Mouse (Mus musculus): Measurements from ENCODE around the gene Cd83.
A peak's percentile ranks its signal among the peaks of the same experiment; 100 is the strongest.

Gene Cd83

DNA sequence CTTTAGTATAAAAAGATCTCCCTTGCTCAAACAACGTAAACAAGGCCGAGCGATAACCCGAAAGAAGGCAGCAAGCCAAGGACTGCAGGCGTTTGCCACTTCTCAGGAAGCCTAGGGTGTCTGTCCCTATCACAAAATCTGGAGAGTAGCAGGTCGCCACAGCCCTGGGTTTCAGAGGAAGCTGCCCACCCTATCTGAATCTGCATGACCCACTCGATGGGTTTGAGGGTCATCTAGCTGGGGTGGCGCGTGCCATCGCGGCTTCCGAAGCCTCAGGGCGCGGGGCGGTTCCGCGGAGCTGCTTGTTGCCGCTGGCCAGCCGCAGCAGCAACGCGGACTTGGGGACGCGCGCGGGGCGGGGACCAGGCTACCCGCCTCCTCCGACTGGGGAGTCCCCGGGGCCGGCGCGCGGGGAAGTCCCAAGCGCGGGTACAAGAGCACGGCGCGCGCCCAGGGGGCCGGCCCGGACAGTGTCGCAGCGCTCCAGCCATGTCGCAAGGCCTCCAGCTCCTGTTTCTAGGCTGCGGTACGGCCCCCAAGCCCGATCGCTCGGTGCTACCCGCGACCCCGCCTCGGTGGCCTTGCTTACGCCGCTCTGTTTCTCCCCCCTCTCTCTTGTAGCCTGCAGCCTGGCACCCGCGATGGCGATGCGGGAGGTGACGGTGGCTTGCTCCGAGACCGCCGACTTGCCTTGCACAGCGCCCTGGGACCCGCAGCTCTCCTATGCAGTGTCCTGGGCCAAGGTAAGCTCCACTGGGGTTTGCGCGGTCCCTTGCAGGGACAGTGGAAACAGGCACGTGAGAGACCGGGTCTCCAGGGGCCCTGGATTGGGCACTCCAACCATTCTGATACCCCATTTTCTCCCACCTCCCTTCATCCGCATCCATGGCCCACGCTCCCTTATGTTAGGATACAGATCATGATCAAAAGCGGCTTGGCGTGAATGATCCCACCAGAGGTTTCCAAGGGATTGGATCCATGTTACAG, at the start of gene Cd83:
Cd83 (plus strand) TSS at position 51 of the 987 bp plus-strand sequence.
- peak; percentile 61 for DNase-seq (ENCODE audit: low spot score)

DNA sequence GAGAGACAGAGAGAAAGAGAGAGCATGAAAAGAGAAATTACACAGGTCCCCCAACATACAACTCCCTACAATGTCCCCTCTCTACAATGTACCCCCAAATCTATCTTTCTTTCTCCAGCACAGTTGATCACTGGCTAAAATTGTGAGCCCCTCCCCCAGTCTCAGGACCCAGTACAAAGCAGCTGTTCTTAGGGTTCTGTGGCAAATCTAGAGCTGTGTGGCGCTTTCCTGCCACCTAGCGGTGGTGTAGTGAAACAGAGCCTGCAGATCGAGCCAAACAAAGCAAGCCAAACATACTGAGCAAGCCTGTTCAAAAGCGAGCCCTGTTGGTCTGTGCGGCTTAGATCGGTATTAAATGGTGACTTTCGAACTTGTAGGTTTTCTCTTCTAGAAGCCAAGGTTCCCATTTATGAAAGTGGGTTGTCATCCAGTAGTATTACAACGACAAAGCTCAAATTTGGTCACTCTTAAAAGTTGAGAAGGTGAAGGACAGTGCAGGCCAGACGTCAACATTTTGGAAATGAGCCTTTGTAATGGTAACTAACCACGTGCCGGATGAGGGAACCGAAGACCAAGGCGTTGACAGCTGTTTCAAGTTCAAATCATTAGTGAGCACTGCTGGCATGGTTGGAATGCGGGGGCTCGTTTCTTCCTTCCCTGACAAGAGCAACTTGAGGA, 44.8 kb upstream of the Cd83 start:
- DNase-seq (ENCODE audit: low spot score): peak; percentile 82

DNA sequence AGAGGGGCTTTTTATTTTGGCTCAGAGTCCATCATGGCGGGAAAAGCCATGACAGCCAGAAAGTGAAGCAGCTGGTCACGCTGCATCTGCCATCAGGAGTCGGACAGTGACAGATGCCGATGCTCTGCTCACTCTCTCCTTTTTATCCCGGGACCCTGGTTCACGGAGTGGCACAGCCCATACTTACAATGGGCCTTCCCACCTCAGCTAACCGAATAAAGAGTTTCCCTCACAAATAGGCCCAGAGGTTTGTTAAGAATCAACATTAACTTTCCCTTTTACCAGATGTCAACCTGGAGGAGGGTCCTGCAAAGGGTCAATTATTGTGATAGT, 44.3 kb upstream of the Cd83 start:
- no peak for DNase-seq (ENCODE audit: low spot score)

DNA sequence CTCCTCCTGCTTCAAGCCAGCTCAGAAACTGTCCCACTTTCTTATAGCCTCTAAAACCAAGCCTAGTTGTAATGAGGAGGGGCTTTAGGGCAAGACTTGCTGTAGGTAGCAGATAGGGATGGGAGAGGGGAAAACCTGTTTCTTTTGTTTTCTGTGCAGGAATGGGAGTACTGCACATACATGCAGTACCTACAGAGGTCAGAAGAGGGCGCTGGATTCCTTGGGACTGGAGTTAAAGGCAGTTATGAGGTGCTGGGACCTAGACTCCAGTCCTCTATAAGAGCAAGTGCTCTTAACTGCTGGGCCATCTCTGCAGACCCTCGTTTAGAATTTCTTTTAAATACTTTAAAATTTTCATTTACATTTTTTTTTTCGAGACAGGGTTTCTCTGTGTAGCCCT, 41.9 kb upstream of the Cd83 start:
- no peak for DNase-seq (ENCODE audit: low spot score)

DNA sequence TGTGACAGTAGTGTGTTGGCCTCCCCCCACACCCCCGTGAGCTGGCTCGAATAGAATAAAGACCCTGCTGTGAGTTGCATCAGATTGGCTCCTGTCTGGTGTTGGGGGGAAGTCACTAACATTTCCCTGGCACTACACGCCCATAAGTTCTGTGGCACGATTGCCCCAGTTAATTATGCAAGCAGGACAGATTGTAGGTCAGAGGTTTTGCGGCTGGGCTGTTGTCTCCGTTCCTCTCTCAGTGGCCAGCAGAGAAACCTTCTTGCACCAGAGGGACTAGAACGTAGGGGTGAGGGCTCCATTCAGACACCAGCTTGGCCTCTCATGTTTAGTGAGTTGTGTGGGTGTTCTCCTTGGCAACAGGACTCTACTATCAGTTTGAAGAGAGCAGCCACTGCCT, 40.3 kb upstream of the Cd83 start:
- no peak for DNase-seq (ENCODE audit: low spot score)

DNA sequence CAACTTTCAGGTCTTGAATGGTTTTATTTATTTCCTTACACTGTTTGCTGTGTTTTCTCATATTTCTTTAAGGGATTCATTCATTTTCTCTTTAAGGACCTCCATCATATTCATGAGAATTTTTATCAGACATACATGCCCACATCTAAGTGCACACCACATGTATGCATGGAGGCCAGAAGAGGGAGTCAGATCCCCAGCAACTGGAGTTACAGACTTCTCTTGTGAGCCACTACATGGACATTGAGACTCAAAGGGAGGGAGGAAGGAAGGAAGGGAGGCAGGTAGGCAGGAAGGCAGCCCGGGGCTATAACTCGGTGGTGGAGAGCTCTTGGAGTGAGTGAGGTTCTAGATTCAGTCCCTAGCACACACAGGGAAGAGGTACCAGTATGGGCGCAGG, 34.3 kb upstream of the Cd83 start:
- DNase-seq (ENCODE audit: low spot score): no peak

DNA sequence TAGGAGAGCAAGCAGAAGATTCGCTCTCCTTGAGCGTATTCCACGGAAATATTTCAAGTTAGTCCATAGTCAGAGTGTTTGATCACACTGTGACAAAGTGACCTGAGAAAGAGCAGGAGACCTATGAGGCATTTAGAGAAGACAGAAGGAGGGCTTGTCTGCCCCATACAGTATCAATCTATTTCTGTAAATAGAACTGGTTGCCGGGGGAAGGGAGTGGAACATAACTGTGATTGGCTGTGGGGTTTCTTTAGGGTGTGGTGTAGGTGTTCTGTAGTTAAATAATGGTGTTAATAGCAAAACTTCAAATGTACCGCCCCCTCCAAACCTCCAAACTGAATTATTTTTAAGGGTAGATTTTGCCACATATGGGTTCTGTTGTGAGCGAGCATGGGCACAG, 33.6 kb upstream of the Cd83 start:
- DNase-seq (ENCODE audit: low spot score): no peak

DNA sequence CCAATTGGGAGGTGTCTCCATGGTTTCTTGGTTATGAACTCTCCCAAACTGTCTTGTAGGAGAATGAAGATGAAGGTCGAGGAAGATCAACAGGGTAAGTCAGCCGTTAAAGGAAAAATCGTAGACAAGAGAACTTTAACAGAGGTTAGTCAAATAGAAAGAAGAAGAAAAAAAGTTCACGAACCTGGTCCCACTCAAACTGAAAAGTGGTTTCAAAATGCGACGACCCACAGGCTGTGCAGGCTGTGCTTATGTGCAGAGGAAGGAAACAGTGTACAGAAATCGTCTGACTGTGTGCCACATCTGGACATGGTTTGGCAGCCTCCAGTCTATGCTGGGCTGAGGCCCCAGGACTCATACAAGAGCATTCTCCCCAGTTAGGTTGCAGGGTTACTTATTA, 32.2 kb upstream of the Cd83 start:
- DNase-seq (ENCODE audit: low spot score): no peak

DNA sequence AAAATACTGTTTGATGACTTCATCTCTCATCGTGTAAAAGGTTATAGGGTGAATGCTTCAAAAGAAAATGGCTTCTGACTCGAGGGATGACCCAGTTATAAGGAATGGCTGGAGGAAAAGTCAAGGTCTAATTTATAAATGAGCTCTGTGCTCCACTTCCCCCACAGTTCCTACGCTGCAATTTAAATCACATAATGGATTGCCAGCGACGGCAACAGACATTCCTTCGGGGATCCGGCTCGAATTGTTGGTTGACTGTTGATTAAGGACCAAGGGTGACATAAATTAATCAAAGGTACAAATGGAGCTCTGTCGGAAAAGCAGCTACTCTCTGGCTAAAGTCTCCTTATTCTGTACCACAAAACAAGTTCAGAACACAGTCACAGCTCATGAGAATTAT, 30.9 kb upstream of the Cd83 start:
- DNase-seq (ENCODE audit: low spot score): no peak

DNA sequence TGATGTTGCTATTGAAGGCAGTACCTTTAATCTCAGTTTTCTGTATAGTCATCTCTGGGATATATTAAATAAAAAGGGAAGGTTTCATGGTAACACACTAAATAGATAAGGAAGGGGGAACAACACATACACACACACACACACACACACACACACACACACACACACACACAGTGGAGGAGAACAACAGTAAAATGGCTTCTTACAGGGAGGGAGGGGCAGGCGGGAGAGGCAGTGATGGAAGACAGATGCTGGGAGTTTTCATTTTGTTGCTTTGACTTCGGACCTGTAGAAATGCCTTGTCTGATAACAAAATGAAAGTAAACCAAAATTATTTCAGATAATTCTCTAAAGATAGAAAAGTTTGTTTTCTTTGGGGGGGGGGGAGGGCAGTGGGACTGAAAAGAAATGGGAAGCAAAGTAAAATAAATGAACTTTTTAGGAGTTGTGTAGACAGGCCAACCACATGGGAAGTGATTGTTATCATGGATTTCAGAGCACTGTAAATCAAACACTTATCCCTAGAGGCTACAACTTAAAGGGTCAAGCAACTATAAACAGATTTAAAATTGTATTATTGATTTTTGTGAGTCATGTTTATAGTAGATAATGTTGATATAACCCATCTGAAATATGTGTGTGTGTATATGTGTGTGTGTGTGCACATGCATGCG, 30.0 kb upstream of the Cd83 start:
- no peak for DNase-seq (ENCODE audit: low spot score)

DNA sequence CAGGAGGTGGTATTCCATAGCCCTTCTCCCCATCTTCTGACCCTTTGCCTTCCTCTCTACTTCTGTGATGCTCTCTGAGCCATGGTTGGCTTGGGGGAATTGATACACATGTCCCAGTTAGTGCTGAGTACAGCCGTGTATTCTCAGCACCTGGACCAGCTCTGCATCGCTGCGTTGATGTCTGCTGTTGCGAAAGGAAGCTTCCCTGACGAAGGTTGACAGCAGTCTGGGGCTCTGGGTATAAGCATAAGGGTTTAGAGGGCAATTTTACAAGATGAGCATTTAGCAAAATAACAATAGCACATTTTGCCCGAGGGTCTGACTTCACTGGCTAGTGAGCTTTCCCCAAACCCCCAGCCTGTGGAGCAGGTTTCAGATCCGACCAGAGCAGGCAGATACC, 29.0 kb upstream of the Cd83 start:
- DNase-seq (ENCODE audit: low spot score): no peak

DNA sequence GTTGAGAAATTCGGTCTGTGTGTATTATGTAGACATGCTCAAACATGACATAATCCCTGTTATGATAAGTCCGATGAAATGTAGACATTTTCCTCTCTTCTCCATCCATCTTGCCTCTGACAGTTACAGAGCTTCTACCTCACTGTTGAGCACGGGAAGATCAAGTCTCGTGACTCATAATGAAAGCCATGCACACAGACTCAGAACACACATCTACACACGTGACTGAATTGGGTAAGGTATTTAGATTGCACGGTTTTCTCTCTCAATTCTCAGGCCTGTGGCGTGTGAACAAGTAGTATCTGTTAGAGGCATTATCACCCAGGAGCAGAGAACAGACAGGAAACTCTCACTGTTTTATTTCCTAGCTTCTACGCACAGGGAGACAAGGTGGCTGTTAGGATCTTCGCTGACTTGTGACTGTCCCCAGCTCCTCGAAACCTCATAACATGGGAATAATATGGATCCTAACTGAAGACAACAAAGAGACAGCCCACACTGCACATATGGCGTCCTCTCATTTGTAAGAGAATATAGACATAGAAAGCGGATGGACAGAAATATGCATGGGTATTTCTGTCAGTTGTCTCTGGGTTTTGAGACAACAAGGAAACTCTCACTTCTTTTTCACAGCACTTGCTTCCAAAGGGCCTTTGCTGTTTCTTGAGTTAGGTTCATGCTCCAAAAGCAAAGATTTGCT, 23.3 kb upstream of the Cd83 start:
- no peak for DNase-seq (ENCODE audit: low spot score)

DNA sequence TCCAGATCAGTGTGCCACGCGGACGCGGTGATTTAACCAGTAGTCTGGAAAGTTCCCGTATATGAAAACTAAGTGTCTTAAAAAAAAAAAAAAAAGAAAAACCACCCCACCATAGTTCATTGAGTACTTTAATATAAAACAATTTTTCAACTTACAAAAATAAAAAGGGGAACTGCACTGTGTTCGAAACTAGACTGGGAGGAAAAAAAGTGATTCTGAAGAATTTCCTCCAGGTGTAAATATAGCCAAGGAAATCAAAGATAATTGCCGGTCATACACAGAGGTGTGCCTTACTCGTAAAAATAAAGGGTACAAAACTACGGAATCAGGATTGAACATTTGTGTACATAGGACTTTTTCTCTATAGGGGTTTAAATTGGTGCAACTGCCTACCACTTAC, 21.7 kb upstream of the Cd83 start:
- DNase-seq (ENCODE audit: low spot score): no peak

DNA sequence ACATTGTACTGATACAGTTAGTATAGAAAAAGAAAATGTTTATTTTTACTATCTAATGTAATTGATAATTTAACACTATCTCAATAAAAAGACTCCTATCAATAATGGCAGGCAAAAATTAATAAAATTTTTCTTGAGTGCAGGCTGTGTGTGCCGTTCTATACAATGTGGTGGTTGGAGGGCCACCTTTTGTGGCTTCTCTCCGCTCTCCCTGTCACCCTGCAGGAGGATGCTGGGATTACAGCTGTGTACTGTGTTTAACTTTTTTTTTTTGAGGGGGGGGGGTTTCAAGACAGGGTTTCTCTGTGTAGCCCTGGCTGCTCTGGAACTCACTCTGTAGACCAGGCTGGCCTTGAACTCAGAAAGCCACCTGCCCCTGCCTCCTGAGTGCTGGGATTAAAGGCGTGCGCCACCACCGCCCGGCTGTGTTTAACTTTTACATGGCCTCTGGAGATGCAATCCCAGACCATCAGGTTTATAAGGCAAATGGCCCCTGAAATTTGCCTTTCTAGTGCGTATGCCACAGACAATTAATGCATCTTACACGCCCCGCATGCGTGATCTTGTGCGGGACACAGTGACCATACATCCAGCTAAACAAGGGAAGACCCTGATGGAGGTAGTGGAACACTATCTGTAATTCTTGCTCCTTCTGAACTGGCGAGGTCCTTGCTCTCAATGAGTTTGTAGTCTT, 21.1 kb upstream of the Cd83 start:
- no peak for DNase-seq (ENCODE audit: low spot score)

DNA sequence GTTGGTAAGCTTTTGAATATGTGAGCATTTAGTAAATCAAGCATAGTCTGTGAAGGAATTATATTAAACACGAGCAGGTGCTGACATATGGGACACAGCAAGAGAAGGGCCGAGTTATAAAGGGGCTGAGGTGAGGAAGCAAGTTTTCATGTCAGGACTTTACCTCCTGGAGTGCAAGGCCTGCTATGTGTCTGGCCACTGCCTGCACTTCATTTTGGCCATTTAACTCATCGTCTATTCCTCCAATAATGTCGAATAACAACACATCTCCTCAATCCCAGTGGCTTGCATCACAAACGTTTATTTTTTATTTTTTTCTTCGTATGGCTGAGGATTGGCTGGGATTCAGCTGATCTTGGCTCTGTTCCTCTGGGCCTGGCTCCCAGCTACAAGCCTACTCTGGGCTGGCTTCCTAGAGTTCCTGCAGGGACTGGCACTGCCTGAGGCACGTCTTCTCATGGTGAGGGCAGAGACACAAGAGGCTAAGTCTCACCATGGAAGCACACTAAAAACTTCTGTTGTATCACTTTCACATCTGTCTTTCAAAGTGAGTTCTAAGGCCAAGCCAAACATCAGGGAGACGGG, 20.5 kb upstream of the Cd83 start:
- DNase-seq (ENCODE audit: low spot score): no peak

DNA sequence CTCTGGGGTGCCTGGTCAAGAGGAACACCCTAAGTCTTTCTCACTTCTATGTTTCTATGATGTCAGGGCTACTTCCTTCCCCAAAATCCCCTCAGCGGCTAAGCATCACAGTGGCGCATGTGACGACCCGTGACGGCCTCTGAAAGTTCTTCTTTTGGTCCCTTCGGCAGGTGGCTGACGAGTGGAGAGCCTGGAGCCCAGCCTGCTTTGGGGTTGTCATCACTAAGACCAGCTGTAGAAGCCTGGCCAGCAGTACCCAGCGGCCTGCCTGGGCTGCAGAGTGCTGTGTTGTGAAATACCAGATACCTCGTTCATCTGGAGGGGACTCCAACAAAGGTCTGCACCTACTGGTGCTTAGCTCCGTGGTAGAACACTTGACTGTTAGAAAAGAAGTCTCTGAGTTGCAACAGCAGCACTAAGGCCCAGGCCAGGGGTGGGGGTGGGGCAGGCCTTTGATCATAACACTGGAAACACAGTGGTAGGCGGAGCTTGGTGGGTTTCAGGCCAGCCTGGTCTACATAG, 19.2 kb upstream of the Cd83 start:
- no peak for DNase-seq (ENCODE audit: low spot score)

DNA sequence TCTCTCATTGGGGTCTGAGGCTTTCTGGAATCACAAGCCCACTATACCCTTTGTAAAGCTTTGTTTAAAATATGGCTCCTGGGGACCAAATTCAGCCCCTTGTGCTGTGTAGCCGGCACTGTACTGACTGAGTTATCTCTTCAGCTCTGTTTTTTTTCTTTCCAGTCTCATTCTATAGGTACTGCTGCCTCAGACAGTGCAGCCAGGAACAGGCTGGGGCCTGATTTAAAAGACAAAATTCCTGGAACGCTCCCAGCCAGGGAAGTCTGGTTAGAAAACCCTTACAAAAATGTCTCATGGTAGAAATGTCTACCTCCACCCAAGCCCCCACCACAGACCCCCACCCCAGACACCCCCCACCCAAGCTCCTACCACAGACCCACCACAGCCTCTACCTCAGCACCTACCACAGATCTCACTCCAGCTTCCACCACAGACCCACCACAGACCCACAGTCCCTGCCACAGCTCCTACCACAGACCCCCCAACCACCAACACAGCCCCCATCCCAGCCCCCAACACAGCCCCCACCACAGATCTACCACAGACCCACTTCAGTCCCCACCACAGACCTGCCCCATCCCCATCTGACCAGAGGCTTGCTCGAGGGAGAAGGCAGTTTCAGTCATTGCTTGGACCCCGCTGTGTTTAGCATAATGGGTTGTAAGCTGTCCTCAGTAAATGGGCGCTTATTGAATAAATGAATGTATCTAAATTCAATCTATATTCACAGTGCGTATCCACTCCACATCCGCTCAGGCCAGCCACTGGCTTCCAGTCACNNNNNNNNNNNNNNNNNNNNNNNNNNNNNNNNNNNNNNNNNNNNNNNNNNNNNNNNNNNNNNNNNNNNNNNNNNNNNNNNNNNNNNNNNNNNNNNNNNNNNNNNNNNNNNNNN, 17.5 kb upstream of the Cd83 start:
- no peak for DNase-seq (ENCODE audit: low spot score)

DNA sequence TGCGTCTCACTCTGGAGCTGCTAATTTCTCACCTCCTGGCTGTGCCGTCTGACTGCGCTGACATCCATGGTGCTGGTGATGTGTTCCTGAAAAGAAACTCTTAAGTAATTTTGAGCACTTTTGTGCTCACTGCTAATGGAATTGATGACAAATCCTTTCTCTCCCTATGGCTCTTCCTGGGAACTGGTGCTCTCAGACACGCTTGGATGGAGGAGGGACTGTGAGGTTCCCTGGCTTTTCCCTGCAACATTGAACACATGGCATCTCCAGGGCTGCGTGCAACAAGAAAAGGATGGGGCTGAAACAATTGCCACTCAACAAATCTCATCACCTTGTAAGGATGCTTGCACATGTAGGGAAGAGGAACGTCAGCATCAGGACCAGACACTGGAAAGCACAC, 11.6 kb upstream of the Cd83 start:
- no peak for DNase-seq (ENCODE audit: low spot score)

DNA sequence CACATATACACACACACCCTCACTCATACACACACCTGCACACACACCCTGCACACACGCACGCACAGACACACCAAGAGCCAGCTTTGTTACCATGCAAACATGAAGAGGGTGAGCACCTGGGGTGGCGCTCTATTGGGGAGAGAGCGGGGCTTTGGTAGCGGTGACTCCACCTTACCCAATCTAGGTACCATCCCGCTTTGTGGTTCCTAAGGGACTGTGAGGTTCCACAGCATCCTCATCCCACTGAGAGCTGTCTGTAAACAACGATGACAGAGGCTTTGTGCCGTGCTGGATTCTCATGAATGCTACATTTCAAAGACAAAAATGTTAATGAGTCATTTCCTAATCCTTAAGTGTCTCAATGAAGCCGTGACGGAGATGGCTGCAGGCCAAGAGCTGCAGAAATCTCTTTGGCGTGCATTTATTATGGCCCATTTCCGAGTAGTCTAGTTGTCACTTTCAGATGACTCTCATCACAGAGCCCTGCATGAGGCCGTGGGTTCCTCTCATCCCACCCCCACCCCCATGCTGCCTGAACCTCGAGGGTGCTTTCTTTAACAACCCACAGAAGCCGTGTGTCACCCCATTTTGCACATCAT, 10.5 kb upstream of the Cd83 start:
- no peak for DNase-seq (ENCODE audit: low spot score)

Data from testis, postnatal 10 days (tissue).